18 mouse cellular contexts compared by ENCODE assay signal in genomic region chr8:126387566-126387965, GRCm38 (mm10). TPM values are rescaled to one million over a fixed set of nuclear protein-coding genes. Genes with fewer than 3 reads are reported as not detected.
DNase-seq lines count a peak whose midpoint lies in the region.
"Had no signal": no experiment of that assay in that cellular context is flagged by ENCODE, and none has a peak within 500 bp of the region (broad histone marks: within the 10 kb centered on the region; RNA-seq: fewer than 3 reads in every experiment).

No protein-coding gene starts in this region.

- H3K36me3 ChIP-seq in limb, embryonic 10.5 days, result no peaks in the 10 kb centered on the region
- H3K36me3 ChIP-seq: embryonic facial prominence, embryonic 12.5 days; forebrain, embryonic 15.5 days; heart, embryonic 13.5 days; liver, embryonic 13.5 days; midbrain, embryonic 10.5 days; neural tube, embryonic 15.5 days had no signal

- H3K27ac ChIP-seq in limb, embryonic 10.5 days, result no peak overlapping the region
- H3K27ac ChIP-seq: embryonic facial prominence, embryonic 12.5 days; forebrain, embryonic 15.5 days; heart, embryonic 13.5 days; left cerebral cortex, adult 2 months; liver, embryonic 13.5 days; midbrain, embryonic 10.5 days; neural tube, embryonic 15.5 days had no signal

- 87% methylated on average over 4 of the region's 4 CpGs for WGBS in limb, embryonic 10.5 days

- no peak overlapping the region for H3K4me3 ChIP-seq in limb, embryonic 10.5 days
- H3K4me3 ChIP-seq: embryonic facial prominence, embryonic 12.5 days; forebrain, embryonic 15.5 days; heart, embryonic 13.5 days; left cerebral cortex, adult 2 months; liver, embryonic 13.5 days; midbrain, embryonic 10.5 days; myocyte; neural tube, embryonic 15.5 days had no signal

- H3K27me3 ChIP-seq in limb, embryonic 10.5 days (ENCODE audit: low read depth, poor library complexity, severe bottlenecking), result no peaks in the 10 kb centered on the region
- H3K27me3 ChIP-seq: embryonic facial prominence, embryonic 12.5 days; forebrain, embryonic 15.5 days; liver, embryonic 13.5 days; neural tube, embryonic 15.5 days had no signal

- H3K4me1 ChIP-seq in limb, embryonic 10.5 days, result no peaks in the 10 kb centered on the region
- H3K4me1 ChIP-seq: embryonic facial prominence, embryonic 12.5 days; forebrain, embryonic 15.5 days; heart, embryonic 13.5 days; liver, embryonic 13.5 days; neural tube, embryonic 15.5 days had no signal

- peak; percentile 5 to 16 for DNase-seq in spleen, postnatal 36 days (ENCODE audit: low spot score in 2 of 2)
- DNase-seq in spleen, postnatal 14 days (ENCODE audit: low spot score in 2 of 2), result no peak
- peak; percentile 53 for DNase-seq in ES-CJ7 (ENCODE audit: low read depth, low spot score)
- peak; percentile 18 for DNase-seq in c-Kit-positive CD71-negative TER-119-negative erythroid progenitor cells, embryonic 14.5 days (ENCODE audit: low read depth)
- DNase-seq in limb, embryonic 10.5 days (ENCODE audit: low spot score), result no peak
- DNase-seq in adrenal gland, postnatal 36 days, result no peak
- no peak for DNase-seq in frontal cortex, adult 2 months (ENCODE audit: extremely low spot score in 1 of 2, low spot score in 1 of 2)
- DNase-seq: adrenal gland, postnatal 10 days; cerebellum, adult 18-20 months; heart, adult 11 months; liver, embryonic 13.5 days had no signal

- no peaks in the 10 kb centered on the region for H3K9me3 ChIP-seq in limb, embryonic 10.5 days (replicated peaks)
- H3K9me3 ChIP-seq: embryonic facial prominence, embryonic 12.5 days; forebrain, embryonic 15.5 days; heart, embryonic 13.5 days; liver, embryonic 13.5 days; midbrain, embryonic 10.5 days; neural tube, embryonic 15.5 days had no signal

RNA-seq across cellular contexts. Expression of gene Coa6, which starts 34.7 kb away (rescaled TPM):
- polyA plus RNA-seq in limb, embryonic 10.5 days (2016; fragmentation: Nextera tagmentation; extraction: Ambion mirVana), result 41.9 and 42.3 TPM in 2 replicates
- total RNA-seq in adrenal gland, postnatal 36 days (2021), result 10 to 100 TPM; 23.1 to 33.4 TPM
- polyA plus RNA-seq in frontal cortex, adult 2 months (2012; rRNA removed), result 51.1 and 52.8 TPM in 2 replicates

Comparison
In these comparisons a context has a peak if more than half of its experiments do, and no peak if none do; other contexts are left out.
1. DNase-seq: peak in spleen, postnatal 36 days (2 of 2), ES-CJ7 (single experiment) and c-Kit-positive CD71-negative TER-119-negative erythroid progenitor cells, embryonic 14.5 days (single experiment); none in spleen, postnatal 14 days (0 of 2), limb, embryonic 10.5 days (single experiment), adrenal gland, postnatal 36 days (0 of 2) and frontal cortex, adult 2 months (0 of 2).